9 mouse cellular contexts compared by ENCODE assay signal in the genomic region with DNA sequence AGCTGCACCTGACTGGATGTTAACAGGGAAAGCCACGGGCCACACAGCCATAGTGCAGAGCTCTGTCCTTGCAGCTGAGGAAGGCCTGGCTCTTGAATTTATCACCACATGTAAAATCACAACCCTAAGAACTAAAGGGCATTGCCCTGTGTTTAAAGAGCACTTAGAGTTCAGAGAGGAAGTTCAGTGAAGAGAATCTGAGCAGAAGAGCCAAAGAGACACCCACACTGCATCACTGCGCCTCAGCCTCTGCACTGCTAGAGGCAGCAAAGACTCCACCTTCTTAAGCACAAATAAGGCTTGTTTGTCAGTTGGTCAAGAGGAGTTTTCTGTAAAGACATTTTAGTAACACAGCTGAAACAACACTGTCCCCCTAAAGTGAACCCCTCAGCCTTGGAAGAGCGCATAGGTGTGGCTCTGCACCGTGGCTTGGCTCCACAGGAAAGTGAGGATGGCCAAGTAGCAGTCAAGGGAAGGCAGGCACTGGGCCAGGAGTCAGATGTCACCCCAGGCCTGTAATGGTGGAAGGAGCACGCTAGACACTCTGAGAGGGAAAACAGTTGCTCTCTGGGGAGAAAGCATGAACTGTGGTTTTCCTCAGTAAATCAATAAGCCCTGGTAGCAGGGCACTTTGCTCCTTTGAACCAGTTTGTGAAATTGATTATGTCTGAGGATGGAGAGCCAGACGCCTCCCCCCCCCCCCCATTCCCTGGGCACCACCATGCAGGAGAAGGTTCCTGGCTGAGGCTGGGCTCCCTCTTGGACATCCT. TPM values are rescaled to one million over a fixed set of nuclear protein-coding genes. Genes with fewer than 3 reads are reported as not detected.
DNase-seq lines count a peak whose midpoint lies in the region; ATAC-seq and TF ChIP-seq lines count a peak whose summit lies in the region.
"Had no signal": no experiment of that assay in that cellular context is flagged by ENCODE, and none has a peak within 500 bp of the region (broad histone marks: within the 10 kb centered on the region; RNA-seq: fewer than 3 reads in every experiment).

No protein-coding gene starts in this region.

- TF ChIP-seq POLR2A in kidney, adult 2 months (IDR thresholded peaks at IDR 0.05; ENCODE audit: low read depth, low read length), result no peak

- WGBS in kidney, adult 2 months, result 52% methylated on average over 6 of the region's 6 CpGs
- WGBS in kidney, embryonic 14.5 days, result 61% methylated on average over 6 of the region's 6 CpGs

- no peak overlapping the region for H3K4me3 ChIP-seq in kidney, adult 2 months (ENCODE audit: insufficient read depth, low read depth, low read length)
- no peak overlapping the region for H3K4me3 ChIP-seq in kidney, embryonic 14.5 days (ENCODE audit: low read length)

- H3K9ac ChIP-seq in kidney, embryonic 14.5 days (ENCODE audit: low read depth, low read length), result no peak overlapping the region

- no peaks in the 10 kb centered on the region for H3K9me3 ChIP-seq in kidney, embryonic 14.5 days (ENCODE audit: control insufficient read depth, low read length)

- H3K27ac ChIP-seq in kidney, adult 2 months (ENCODE audit: insufficient read depth, low read depth, low read length), result peak overlapping the region; percentile 96
- no peak overlapping the region for H3K27ac ChIP-seq in kidney, embryonic 14.5 days (ENCODE audit: low read depth, low read length)

- no peaks in the 10 kb centered on the region for H3K36me3 ChIP-seq in kidney, adult 2 months (ENCODE audit: control insufficient read depth, insufficient read depth, low read length)
- no peaks in the 10 kb centered on the region for H3K36me3 ChIP-seq in kidney, embryonic 14.5 days (ENCODE audit: control insufficient read depth, insufficient read depth, low read length)

- ATAC-seq in kidney, embryonic 14.5 days (ENCODE audit: low FRiP score, low TSS enrichment), result no peak
- ATAC-seq in erythroid progenitor cell, adult 5-6 weeks (replicated peaks; ENCODE audit: low FRiP score, poor library complexity, severe bottlenecking), result no peak
- no peak for ATAC-seq in granulocyte monocyte progenitor cell, adult 5-6 weeks (replicated peaks; ENCODE audit: poor library complexity, severe bottlenecking)

- no peak for TF ChIP-seq CTCF in kidney, adult 2 months (conservative IDR thresholded peaks at IDR 0.05; ENCODE audit: insufficient read depth, insufficient read length, low read depth, low read length)

- H3K27me3 ChIP-seq in kidney, adult 2 months (replicated peaks; ENCODE audit: control insufficient read depth, insufficient read depth, low read length), result no peaks in the 10 kb centered on the region
- no peaks in the 10 kb centered on the region; the same call in 1 of the 2 replicates for H3K27me3 ChIP-seq in kidney, embryonic 14.5 days (ENCODE audit: control insufficient read depth, insufficient read depth, low read length)

- H3K4me1 ChIP-seq in kidney, adult 2 months (ENCODE audit: control insufficient read depth, insufficient read depth, low read length), result peaks cover 19% of the 10 kb centered on the region
- H3K4me1 ChIP-seq in kidney, embryonic 14.5 days (ENCODE audit: control insufficient read depth, insufficient read depth, low read length), result peaks cover 12% of the 10 kb centered on the region; the same call in 1 of the 2 replicates

- no peak overlapping the region for H3K4me2 ChIP-seq in kidney, embryonic 14.5 days (replicated peaks; ENCODE audit: low read depth, low read length)

- DNase-seq in kidney, adult 2 months, result peak; percentile 82
- DNase-seq in adipocyte (ENCODE audit: low spot score), result peak; percentile 77
- peak; percentile 72 for DNase-seq in gastrocnemius, postnatal 25 days
- DNase-seq in kidney, postnatal 36 days, result peak; percentile 76 to 82
- peak; percentile 75 for DNase-seq in testis, postnatal 10 days (ENCODE audit: low spot score)

RNA-seq across cellular contexts. Expression of gene Ephx1, which starts 5.8 kb away (rescaled TPM):
- polyA plus RNA-seq in kidney, adult 2 months (2012; rRNA removed), result 69.9 and 73.3 TPM in 2 replicates
- 2.8 and 3.8 TPM in 2 replicates for polyA plus RNA-seq in kidney, embryonic 14.5 days (2014; fragmentation: Nextera tagmentation; extraction: Ambion mirVana)
- total RNA-seq in gastrocnemius, postnatal 25 days (2021), result 10 to 100 TPM; 12.0 to 15.4 TPM
- total RNA-seq in erythroid progenitor cell, adult 5-6 weeks (2015; ENCODE audit: low replicate concordance), result 7.5 and 9.4 TPM in 2 replicates
- 2.7 and 3.9 TPM in 2 replicates for total RNA-seq in erythroid progenitor cell, adult 5-6 weeks (2017; ENCODE audit: low replicate concordance)
- total RNA-seq in granulocyte monocyte progenitor cell, adult 5-6 weeks (2014; fragmentation: Nextera tagmentation), result not detected in 2 replicates
- 0.13 and 2.1 TPM in 2 replicates for total RNA-seq in granulocyte monocyte progenitor cell, adult 5-6 weeks (2017)

RNA-seq across cellular contexts. Expression of gene 9130409I23Rik, which starts 36.1 kb away (rescaled TPM):
- polyA plus RNA-seq in kidney, adult 2 months (2012; rRNA removed), result not detected in 2 replicates
- not detected in 2 replicates for polyA plus RNA-seq in kidney, embryonic 14.5 days (2014; fragmentation: Nextera tagmentation; extraction: Ambion mirVana)
- not detected for total RNA-seq in gastrocnemius, postnatal 25 days (2021)
- total RNA-seq in erythroid progenitor cell, adult 5-6 weeks (2015; ENCODE audit: low replicate concordance), result not detected in 2 replicates
- total RNA-seq in erythroid progenitor cell, adult 5-6 weeks (2017; ENCODE audit: low replicate concordance), result not detected in 2 replicates
- total RNA-seq in granulocyte monocyte progenitor cell, adult 5-6 weeks (2014; fragmentation: Nextera tagmentation), result not detected in 2 replicates
- total RNA-seq in granulocyte monocyte progenitor cell, adult 5-6 weeks (2017), result not detected in 2 replicates
- total RNA-seq: MEL had no signal
